Mouse (Mus musculus) left cerebral cortex, adult 8-10 months (tissue): ENCODE results near the gene Gper1. TPM values are rescaled to one million over a fixed set of nuclear protein-coding genes. Genes with fewer than 3 reads are reported as not detected.
"Not testable (repeated sequence)": the region's sequence is repeated elsewhere in the genome, so short reads cannot be mapped to it uniquely, and the experiment has no call there.

Experiments
- DNase-seq, 2 experiments: peaks; one replicate each; pipeline ENCODE4 v3.0.0; 2022; ENCODE audit warnings: low spot score in 2 of 2
- total RNA-seq, 4 experiments: library from RNA; stranded (reverse); gene quantifications; 2 replicates each; pipeline ENCODE4 v1.2.4; 2022

Gene Gper1
- total RNA-seq, 4 experiments from 2014 or later: 2.5 to 3.7 (median 3.3) TPM

DNA sequence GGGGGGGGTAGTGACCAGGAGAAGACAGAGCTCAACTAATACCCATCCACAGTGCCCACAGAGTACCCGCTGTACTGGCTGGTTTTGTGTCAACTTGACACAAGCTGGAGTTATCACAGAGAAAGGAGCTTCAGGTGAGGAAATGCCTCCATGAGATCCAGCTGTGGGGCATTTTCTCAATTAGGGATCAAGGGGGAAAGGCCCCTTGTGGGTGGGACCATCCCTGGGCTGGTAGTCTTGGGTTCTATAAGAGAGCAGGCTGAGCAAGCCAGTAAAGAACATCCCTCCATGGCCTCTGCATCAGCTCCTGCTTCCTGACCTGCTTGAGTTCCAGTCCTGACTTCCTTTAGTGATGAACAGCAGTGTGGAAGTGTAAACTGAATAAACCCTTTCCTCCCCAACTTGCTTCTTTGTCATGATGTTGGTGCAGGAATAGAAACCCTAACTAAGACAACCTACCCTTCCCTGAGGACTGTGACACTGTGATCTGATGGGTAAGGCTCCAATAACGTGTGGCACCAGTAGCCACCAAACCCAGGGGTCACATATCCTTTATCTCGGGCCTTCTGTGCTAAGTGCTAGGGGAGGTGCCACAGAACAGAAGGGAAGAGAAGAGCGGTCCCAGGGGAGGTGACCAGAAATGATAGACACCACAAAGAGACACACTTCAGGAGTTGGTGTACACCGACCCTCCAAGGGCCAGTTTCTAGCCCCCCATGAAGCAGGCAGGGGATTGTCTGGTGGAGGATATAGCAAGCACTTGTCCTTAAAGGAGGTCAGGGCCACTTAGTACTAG lies 32.4 kb upstream of the Gper1 start:
- not testable (repeated sequence) for DNase-seq

DNA sequence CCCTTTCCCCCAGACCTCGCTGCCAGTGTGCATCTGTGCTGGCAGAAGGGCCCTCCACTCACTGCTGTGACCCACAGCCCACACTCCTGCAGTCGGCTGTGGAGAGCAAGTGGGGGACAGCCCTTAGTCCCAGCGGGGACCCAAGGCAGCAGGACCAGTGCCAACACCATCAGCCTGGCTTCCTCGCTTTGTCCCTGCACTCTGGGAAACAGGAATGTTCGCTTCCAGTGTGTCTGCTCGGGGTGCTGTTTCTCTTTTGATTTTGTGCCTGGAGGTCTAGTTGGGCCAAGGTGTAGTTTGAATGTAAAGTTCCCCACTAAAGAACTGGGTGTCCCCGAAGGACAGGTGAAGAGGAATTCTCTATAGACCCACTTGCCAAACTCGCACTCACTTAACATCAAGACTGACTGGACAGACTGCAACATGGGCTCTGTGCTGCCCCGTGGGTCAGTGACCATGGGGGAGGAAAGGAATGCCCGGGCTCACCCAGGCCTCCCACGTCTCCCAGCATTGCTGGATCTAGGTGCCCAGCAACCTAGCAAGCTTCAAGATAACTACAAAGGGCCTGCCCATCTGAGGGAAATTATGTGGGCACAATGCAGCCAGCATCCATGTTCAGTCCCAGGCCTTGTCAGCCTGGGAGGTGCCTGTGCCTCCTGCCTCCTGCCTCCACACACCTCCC lies 31.5 kb upstream of the Gper1 start:
- no peak for DNase-seq

DNA sequence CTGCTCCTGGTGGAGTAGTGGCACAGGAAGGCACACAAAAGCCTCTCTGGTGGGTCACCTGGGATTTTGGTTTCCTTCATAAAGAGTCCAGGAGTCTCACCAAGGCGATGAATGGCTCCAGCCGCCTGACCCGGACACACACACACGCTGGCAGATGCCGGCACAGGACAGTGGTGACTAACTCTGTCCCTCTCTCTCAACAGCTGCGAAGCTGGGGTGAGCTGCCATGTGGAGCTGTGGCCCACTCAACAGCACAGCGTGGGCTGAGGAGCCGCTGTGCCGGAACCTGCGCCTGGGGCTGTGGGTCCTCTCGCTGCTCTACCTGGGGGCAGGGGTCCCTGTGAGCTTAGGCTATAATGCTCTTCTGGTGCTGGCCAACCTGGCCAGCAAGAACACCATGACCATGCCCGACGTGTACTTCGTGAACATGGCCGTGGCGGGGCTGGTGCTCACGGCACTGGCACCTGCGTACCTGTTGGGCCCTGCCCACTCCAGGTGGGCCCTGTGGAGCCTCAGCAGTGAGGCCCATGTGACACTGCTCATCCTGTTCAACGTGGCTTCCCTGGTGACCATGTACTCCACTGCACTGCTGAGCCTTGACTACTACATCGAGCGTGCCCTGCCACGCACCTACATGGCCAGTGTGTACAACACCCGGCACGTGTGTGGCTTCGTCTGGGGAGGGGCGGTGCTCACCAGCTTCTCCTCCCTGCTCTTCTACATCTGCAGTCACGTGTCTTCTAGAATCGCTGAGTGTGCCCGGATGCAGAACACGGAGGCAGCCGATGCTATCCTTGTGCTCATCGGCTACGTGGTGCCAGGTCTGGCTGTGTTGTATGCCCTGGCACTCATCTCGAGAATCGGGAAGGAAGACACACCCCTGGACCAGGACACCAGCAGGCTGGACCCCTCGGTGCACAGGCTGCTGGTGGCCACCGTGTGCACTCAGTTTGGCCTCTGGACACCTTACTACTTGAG lies 30.4 kb upstream of the Gper1 start:
- no peak for DNase-seq

DNA sequence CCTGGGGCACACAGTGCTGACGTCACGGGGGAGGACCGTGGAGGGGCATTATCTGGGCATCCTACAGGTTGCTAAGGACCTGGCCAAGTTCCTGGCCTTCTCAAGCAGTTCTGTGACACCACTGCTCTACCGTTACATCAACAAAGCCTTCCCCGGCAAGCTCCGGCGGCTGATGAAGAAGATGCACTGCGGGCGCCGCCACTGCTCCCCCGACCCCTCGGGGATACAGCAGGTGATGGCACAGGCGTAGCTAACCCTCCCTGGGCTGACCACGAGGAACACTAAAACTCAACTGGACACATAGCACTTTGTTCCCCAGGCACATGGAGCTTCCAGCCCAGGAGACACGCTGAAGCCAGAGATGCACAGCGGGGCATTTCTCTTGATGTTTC lies 29.8 kb upstream of the Gper1 start:
- DNase-seq: no peak

DNA sequence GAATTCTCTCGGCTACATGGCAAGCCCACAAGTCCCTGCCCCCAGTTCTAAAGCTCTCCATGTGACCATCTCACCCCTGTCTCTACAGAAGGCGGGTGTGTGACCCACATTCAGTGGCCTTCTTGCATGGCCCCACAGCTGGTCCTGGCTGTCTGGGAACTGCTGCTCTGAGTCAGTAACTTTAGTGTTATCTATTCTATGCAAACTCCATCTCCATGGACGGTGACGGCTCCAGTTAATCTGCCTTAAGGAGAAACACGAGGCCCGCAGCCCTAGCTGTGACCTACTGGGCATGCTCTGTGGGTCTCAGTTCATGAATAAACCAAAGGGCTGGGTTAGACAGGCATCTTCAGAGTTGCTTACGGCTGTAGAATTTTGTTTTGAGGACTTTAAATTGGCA lies 28.6 kb upstream of the Gper1 start:
- no peak for DNase-seq

DNA sequence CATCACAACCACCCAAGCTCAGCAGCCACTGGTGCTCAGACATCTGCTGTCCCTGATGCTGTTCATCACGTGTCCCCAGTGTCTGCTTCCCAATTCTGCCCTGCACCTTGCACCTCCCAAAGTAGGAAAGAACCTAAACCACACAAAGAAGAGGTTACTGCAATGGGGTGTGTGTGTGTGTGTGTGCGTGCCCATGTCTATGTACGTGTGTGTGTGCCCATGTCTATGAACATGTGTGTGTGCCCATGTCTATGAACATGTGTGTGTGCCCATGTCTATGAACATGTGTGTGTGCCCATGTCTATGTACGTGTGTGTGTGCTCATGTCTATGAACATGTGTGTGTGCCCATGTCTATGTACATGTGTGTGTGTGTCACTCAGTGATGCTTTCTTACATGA lies 27.4 kb upstream of the Gper1 start:
- DNase-seq: no peak

DNA sequence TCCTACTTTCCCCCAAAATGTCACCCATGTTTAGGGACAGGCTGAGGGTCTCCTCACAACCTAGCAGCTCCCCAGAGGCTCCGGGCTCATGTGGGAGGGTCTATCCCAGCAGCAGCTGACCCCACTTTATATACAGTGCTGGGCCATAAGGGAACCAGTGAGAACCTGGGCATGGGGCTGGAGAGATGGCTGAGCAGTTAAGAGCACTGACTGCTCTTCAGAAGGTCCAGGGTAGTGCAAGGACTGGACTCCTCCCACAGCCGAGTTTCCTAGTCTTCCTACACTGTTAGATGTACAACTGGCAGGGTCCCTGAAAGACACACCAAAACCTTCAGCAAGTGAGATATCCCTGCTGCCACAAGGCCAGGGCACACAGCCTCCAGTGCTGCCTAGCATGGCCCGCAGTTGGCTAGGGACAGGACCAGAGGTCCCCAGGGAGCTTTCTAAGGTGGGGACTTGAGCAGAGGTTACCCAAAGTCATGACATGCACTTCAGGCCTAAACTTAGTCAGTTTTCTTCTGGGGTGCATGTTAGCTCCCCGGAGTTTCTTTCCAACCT lies 25.5 kb upstream of the Gper1 start:
- DNase-seq: no peak

DNA sequence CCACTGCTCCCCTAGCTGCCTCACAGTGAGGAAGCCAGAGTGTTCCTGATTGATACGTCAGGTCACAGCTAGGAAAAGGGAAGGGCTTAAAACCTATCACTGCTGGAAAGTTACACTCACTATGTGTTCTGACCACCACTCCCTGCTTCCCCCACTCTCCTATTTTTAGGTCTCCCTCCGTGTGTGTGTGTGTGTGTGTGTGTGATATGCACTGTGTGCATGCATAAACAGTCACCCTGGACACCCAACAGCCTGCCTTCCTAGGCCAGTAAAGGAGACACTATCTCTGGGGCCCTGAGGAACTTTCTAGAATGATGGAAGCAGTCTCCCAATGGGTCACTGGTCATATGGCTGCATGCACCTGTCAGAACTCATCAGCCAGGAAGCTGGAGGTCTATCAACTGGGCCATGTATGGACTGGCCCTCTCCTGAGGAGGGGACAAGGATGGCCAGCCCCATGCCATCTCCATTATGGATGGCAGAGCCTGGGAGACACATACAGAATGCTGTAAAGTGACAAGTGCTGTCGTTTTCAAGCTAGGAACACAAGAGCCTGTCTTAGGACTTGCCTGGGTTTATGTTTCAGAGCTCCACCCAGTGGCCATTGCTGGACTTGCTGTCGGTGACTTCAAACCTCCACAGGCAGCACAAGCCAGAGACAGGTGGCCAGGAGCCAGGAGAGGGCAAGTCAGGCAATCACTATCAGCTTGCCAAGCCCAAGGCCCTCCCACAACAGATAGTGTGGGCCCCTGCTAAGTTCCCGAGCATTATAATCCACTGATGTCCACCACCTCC lies 24.8 kb upstream of the Gper1 start:
- peak; percentile 84 to 90 for DNase-seq

DNA sequence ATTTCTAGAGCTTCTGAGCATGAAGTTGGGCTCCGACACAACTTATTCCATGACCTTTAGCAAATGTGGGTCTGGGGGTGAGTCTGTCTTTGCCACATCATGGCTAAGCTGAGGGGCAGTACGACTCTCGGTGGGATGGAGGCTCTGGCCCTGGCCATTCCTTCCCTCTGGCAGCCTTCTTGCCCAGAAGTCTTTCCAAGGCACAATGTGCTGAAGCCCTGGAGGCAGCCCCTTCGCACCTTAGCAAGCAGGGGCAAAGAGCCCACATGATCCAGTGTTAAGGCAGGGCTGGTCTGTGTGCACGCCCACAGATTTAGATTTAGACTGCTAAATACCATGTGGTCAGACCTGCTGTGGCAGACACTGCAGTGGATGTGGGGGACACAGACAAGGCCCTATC lies 24.2 kb upstream of the Gper1 start:
- DNase-seq: no peak

DNA sequence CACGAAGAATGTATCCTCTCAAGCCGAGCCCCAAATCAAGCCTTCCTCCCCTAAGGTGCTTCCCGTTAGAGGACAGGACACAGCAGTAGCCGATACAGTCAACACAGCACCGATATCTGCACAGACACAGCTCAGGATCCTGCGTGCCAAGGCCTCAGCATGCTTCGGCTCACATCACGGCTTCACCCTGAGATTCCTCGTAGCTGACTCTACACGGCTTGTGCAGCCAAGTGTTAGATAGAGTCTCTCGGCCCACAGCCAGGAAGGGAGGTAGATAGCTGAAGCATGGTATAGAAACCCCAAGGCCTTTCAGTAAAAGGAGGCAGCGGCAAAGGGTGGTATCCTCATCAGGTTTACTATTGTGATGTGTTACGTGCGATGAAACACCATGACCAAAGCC lies 23.0 kb upstream of the Gper1 start:
- no peak for DNase-seq

DNA sequence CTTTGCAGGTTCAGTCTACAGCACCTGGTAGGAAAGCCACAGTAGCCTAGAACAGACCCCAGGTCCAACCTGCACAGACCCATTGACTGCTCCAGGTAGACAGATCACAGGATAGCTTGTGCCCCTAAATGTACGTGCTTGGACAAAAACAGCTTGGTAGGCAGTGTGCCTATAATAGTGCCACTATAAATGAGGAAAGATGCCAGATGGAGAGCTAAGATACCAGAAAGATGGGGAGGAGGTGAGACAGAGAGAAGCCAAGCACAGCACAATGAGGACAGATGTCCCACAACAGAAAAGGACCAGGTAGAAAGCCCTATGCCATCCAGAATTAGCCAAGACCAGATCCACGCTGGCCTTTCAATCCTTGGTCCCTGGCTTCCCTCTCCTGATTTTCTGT lies 20.8 kb upstream of the Gper1 start:
- no peak for DNase-seq

DNA sequence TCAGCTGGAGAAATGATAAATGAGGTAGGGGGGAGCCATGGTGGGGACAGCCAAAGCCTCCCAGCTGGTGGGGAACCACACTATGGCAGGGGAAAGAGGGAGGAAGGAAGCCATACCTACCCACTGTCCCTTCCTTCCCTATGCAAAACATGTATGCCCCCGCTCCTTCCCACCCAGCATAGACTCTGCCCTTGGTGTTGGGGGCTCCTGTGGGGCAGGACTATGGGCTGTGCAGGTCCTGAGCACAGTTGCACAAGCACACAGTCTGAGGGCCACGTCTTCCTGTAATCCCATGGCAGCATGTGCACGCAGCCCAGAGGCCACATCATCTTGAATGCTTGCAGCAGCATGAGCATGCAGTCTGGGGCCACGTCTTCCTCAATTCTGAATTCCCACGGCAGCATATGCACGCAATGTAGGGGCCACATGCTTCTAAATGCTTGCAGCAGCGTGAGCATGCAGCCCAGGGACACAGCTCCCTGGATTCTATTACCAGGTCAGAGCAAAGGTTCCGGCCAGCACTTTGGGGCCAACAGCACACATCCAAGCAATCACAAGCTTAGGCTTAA lies 19.2 kb upstream of the Gper1 start:
- no peak for DNase-seq

DNA sequence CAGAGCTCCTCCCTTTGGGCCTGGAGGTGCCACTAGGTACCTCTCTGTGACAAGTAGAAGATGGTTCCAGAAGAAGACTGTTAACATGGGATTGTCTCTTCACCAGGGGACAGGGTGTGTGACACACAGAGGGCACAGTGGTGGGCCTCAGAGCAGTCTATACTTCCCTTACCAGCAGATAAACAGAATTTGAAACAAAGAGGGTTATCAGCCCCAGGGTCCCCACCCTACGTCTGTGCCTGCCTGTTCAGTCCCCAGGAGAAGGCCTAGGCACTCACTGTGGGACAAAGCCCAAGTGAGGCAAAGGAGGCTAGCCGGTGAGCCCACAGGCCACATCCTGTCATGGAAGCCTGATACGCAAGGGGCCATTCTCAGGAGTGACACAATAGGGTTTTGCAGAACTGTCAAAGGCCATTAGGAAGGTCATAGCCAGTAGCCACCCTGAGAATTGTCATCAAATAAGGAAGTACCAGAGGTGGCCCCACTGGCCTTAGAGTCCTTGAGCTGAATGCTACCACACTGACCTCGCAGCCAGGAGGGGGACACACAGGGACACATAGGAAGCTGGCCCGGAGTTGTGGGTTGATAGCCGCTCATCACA lies 18.1 kb upstream of the Gper1 start, which contains the start of gene C130050O18Rik:
C130050O18Rik (plus strand) TSS at position 480 of the 601 bp plus-strand sequence.
- DNase-seq: no peak

DNA sequence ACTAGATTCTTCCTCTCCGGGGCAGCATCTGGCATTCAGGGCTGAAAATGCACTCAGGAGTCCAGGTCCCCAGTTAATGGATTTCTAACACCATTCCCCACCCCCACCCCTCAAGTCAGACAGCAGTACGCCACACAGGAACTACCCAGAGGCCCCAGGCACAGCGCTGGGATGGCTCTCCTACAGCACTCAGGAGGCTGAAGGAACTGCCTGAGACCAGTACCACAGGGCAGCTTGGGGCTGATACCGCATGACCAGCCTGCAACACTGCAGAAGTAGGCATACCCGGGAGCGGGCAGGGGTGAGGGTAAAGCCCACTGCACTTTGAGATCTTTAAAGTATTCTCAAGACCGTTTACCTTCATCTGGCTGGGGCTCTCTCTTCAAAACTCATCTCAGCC lies 17.5 kb upstream of the Gper1 start:
- no peak for DNase-seq

DNA sequence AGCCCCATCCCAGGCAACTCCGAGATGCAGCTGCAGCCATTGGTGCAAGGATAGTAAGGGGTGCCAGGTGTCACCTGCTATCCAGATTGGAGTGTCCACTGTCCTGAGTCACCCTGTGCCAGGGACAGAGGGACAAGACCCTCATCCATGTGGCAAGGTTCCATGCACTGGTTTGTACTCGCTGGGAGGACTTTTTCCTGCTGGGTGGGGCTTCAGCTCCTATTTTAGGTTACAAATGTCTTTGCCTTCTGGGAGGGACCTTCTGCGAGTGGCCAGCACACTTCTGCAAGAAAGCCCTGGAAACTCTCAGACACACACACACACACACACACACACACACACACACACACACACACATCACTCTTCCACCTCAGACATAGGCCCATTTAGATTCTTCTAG lies 17.0 kb upstream of the Gper1 start:
- DNase-seq: no peak

DNA sequence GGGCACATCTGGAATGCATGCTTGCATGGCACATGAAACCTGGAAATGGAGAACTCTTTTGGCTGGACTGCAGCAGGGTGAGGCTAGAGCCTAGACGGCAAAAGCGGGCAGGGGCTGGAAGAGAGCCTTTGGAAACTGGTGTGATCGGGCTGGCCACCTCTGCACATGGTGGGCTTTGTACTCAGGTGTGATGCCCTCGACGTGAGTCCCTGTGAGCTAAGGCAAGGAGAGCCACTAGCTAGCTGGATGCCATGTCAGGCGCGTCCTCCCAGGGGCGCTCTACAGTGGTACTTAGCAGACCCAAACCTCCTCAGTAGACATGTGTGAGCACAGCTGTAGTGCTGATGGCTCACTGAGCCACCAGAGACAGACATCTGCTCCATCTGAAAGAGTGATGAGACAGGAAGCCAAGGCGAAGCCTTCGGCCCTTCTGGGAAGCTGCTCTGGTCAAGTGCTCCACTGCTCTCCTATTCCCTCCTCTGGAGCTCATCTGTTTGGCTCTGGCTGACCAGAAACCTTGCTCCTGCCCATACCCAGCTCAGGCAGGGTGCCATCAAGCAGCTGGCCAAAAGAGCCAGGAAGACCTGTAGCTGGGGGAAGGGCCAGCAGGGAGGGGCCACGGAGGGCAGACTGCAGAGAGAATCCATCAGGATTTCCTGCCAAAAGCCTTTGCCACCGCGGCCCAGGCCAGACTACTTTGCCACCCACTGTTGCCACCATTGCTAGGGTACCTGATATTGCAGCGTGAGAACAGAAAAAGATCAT lies 15.6 kb upstream of the Gper1 start:
- no peak for DNase-seq

DNA sequence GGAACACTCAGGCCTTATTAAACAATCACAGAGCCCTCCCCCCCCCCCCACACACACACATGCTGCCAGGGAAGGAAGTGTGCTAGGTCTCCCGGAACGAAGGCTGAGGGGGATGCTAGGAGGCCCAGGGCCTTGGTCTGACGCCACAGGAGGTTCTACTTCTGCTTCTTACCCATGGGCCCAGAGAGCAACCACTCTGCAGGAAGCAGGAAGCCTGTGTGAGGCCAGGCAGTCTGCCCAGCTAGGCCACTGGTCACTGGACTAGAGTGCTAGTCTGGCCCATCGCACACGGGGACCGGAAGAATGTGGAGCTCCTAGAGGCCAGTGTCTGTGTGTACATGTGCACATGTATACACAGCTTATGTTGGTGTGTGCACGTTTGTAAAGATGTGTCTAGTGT lies 14.4 kb upstream of the Gper1 start:
- DNase-seq: no peak

DNA sequence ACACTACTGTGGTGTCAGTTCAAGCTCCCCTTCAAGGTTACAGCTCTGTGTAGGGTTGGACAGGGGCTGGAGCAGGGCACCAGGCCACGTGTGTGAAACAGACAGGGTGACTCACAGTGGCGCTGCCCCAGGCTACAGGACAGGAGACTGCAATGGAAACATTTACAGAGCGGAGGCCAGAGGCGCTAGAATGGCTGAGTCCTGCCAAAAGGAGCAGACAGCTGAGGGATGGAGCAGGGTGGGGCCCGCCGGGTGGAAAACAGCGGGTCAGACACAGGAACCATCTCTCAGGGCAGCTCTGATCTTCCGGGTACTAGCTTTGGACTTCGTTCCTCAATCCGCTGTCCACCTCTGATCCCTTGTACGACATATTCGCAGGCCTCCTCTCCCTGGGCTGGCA lies 13.5 kb upstream of the Gper1 start:
- no peak for DNase-seq

DNA sequence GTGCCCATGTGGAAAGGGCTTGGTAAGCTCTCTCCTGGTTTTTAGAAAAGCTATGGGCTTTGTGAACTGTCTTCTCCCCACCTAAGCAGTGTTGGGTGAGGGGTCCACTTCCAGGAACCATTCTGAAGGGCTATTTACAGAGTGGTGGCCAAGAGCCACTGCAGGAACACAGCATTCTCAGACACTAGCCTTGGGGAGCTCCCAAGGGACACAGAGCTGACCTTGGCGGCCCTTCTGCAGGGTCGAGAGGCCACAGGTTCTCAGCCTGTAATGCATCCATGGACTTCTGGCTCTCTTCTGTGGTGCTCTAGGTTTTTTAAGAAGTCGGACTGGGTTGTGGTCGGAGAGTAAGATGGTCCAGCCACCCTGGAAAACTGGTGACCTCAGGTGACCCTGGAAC lies 12.9 kb upstream of the Gper1 start:
- DNase-seq: no peak
